Mouse (Mus musculus): ENCODE measurements around the gene Foxm1.

- TF ChIP-seq CTCF (IDR thresholded peaks at IDR 0.05; ENCODE audit: borderline replicate concordance, extremely low read depth, insufficient read depth, insufficient read length) (no peak), POLR2A (IDR thresholded peaks at IDR 0.05; ENCODE audit: borderline replicate concordance, extremely low read depth, insufficient read depth, insufficient read length, poor library complexity, severe bottlenecking) (no peak)
Measured at GRCm38 (mm10) chr6:128338876-128339275, 23.9 kb upstream of the Foxm1 start.

Data from brain, embryonic 14.5 days (tissue).